Mouse (Mus musculus) cerebellum, adult 2 months (tissue): ENCODE measurements at regions not wholly inside any gene's neighbourhood (a gene's known extent, or its start where the extent isn't known, plus 50 kb on each side); places are given as distances from the start of the nearest gene placed in this dataset.

ENCODE experiments used
- DNase-seq, 2 experiments: peaks; one replicate each; pipeline ENCODE4 v3.0.0; 2021
- H3K27ac ChIP-seq: fragments of 200-500 bp; 2 replicates; pipeline ENCODE4 v1.5.1; 2012; ENCODE audit warnings: low read length, control low read depth, inconsistent platforms; ENCODE audit not compliant: insufficient read depth
- H3K27me3 ChIP-seq: fragments of 200-500 bp; 2 replicates; pipeline ENCODE4 v1.6.1; 2012; ENCODE audit warnings: inconsistent platforms, mild to moderate bottlenecking, low read length, moderate library complexity; ENCODE audit not compliant: control insufficient read depth, insufficient read depth
- H3K4me1 ChIP-seq: fragments of 200-500 bp; 2 replicates; pipeline ENCODE4 v1.6.1; 2011; ENCODE audit warnings: low read length; ENCODE audit not compliant: control insufficient read depth, insufficient read depth
- H3K4me3 ChIP-seq: fragments of 200-500 bp; replicated peaks from 2 replicates; pipeline ENCODE3; 2011; ENCODE audit warnings: mild to moderate bottlenecking, low read depth, low read length, control low read depth; ENCODE audit not compliant: insufficient read depth
- CTCF ChIP-seq: fragments of 200-500 bp; IDR thresholded peaks from 2 replicates; pipeline ENCODE4 v1.5.1; 2011; ENCODE audit warnings: low read depth, mild to moderate bottlenecking, control low read depth, low read length, moderate library complexity, borderline replicate concordance; ENCODE audit not compliant: insufficient read depth
- POLR2A ChIP-seq: fragments of 200-500 bp; IDR thresholded peaks from 2 replicates; pipeline ENCODE4 v1.6.1; 2011; ENCODE audit warnings: low read length, control low read depth, borderline replicate concordance; ENCODE audit not compliant: insufficient read depth
- WGBS: fragments of 180-500 bp; shearing (Covaris S2); methylation state at CpG from one replicate; pipeline ENCODE4 v1.1.7; 2018; 5-methylcytosine and 5-hydroxymethylcytosine counted together

- H3K27ac ChIP-seq, result no peak overlapping the region
- 26% methylated on average over 15 of the region's 15 CpGs for WGBS
- no peaks in the 10 kb centered on the region for H3K27me3 ChIP-seq
- DNase-seq, result no peak
- H3K4me1 ChIP-seq, result no peaks in the 10 kb centered on the region; the same call in 1 of the 2 replicates
- TF ChIP-seq POLR2A (no peak), CTCF (no peak)
- H3K4me3 ChIP-seq, result no peak overlapping the region
Observed at GRCm38 (mm10) chr2:173334856-173335595, 58.7 kb upstream of the Pmepa1 start.

GRCm38 (mm10) chr2:173335859-173336258 is 59.5 kb upstream of the Pmepa1 start:
- WGBS, result 3% methylated on average over 10 of the region's 10 CpGs
- H3K4me3 ChIP-seq, result no peak overlapping the region
- no peak overlapping the region for H3K27ac ChIP-seq
- TF ChIP-seq POLR2A, result no peak
- no peak for TF ChIP-seq CTCF
- DNase-seq, result peak; percentile 15 to 19
- H3K4me1 ChIP-seq, result no peaks in the 10 kb centered on the region; the same call in 1 of the 2 replicates
- no peaks in the 10 kb centered on the region for H3K27me3 ChIP-seq

GRCm38 (mm10) chr2:173337666-173338065 is 61.3 kb upstream of the Pmepa1 start:
- no peaks in the 10 kb centered on the region; the same call in 1 of the 2 replicates for H3K4me1 ChIP-seq
- DNase-seq, result no peak
- H3K27me3 ChIP-seq, result no peaks in the 10 kb centered on the region
- no peak for TF ChIP-seq POLR2A
- TF ChIP-seq CTCF, result no peak
- no peak overlapping the region for H3K4me3 ChIP-seq
- WGBS, result 94% methylated on average over 5 of the region's 5 CpGs
- no peak overlapping the region for H3K27ac ChIP-seq

GRCm38 (mm10) chr2:173338671-173339070 is 62.3 kb upstream of the Pmepa1 start:
- H3K4me1 ChIP-seq, result no peaks in the 10 kb centered on the region; the same call in 1 of the 2 replicates
- WGBS, result 46% methylated on average over 5 of the region's 5 CpGs
- TF ChIP-seq CTCF, result no peak
- TF ChIP-seq POLR2A, result no peak

GRCm38 (mm10) chr2:173339211-173339610 is 62.9 kb upstream of the Pmepa1 start:
- Histone ChIP-seq H3K27ac (no peak overlapping the region), H3K4me3 (no peak overlapping the region), H3K27me3 (no peaks in the 10 kb centered on the region), H3K4me1 (no peaks in the 10 kb centered on the region; the same call in 1 of the 2 replicates)
- no peak for DNase-seq
- no peak for TF ChIP-seq POLR2A
- TF ChIP-seq CTCF, result no peak
- WGBS, result 85% methylated on average over 3 of the region's 3 CpGs

More at GRCm38 (mm10) chr2:173338671-173339070, 62.3 kb upstream of the Pmepa1 start:
- H3K27ac ChIP-seq, result no peak overlapping the region
- H3K4me3 ChIP-seq, result no peak overlapping the region
- no peaks in the 10 kb centered on the region for H3K27me3 ChIP-seq
- DNase-seq, result no peak

- Histone ChIP-seq H3K4me3 (no peak overlapping the region), H3K27ac (no peak overlapping the region), H3K4me1 (no peaks in the 10 kb centered on the region; the same call in 1 of the 2 replicates), H3K27me3 (no peaks in the 10 kb centered on the region)
- WGBS, result 17% methylated on average over 26 of the region's 26 CpGs
- DNase-seq, result peak in 1 of 2 experiments; percentile 16
- TF ChIP-seq CTCF, result no peak
- TF ChIP-seq POLR2A, result no peak
Observed at GRCm38 (mm10) chr2:173340044-173340601, 63.8 kb upstream of the Pmepa1 start.

GRCm38 (mm10) chr2:173342605-173343260 is 66.4 kb upstream of the Pmepa1 start:
- no peak for TF ChIP-seq CTCF
- TF ChIP-seq POLR2A, result no peak
- H3K4me1 ChIP-seq, result no peaks in the 10 kb centered on the region
- 12% methylated on average over 16 of the region's 16 CpGs for WGBS
- H3K27ac ChIP-seq, result no peak overlapping the region
- H3K27me3 ChIP-seq, result no peaks in the 10 kb centered on the region
- no peak overlapping the region for H3K4me3 ChIP-seq
- no peak for DNase-seq

- no peak overlapping the region for H3K4me3 ChIP-seq
- WGBS, result 80% methylated on average over 2 of the region's 2 CpGs
- no peaks in the 10 kb centered on the region for H3K27me3 ChIP-seq
- DNase-seq, result no peak
- TF ChIP-seq POLR2A, result no peak
- no peak for TF ChIP-seq CTCF
- no peak overlapping the region for H3K27ac ChIP-seq
- no peaks in the 10 kb centered on the region for H3K4me1 ChIP-seq
Observed at GRCm38 (mm10) chr2:173343665-173344064, 67.3 kb upstream of the Pmepa1 start.
